ENCODE assay signal across 2 mouse cellular contexts in the genomic region with DNA sequence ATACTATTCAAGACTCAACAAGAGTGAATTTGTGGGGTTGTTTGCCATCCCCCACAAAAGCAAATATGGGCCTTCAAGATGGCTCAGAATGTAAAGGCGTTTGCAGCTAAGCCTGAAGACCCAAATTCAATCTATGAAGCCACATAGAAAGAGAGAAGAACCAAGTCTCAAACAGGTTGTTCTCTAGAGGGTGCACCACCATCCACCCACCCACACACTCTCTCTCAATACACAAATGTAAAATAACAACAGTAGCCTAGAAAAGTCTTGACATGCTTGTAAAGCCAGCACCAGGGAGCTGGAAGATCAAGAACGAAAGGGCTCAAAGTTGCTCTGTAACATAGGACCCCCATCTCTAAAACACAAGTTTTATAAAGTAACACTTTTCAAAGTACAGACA.
TF ChIP-seq lines count a peak whose summit lies in the region.

No protein-coding gene starts in this region.

TF ChIP-seq in CH12.LX, 34 proteins besides CTCF, POLR2A, EP300 and RAD21:
- TF ChIP-seq MYC (IDR thresholded peaks at IDR 0.05; ENCODE audit: low read depth, low read length) (no peak), JUN (IDR thresholded peaks at IDR 0.05; ENCODE audit: insufficient read depth, low read depth, low read length) (no peak), CHD1 (IDR thresholded peaks at IDR 0.05; ENCODE audit: low read depth, low read length) (peak; percentile 59; the same call in 1 of the 2 replicates)
TF ChIP-seq in CH12.LX: peak in this region for 1.

TF ChIP-seq in MEL, 35 proteins besides CTCF, POLR2A, EP300 and RAD21:
- no peak for TF ChIP-seq POLR2AphosphoS2 (IDR thresholded peaks at IDR 0.05; ENCODE audit: low read length)
- no peak for TF ChIP-seq MYB (IDR thresholded peaks at IDR 0.05; ENCODE audit: low read depth, low read length)
- no peak for TF ChIP-seq POLR2AphosphoS5 (IDR thresholded peaks at IDR 0.05; ENCODE audit: borderline replicate concordance, low read depth, low read length)
- no peak for TF ChIP-seq E2F4 (IDR thresholded peaks at IDR 0.05; ENCODE audit: borderline replicate concordance, low read depth, low read length)
- TF ChIP-seq NRF1 (IDR thresholded peaks at IDR 0.05; ENCODE audit: insufficient read depth, low read depth, low read length, poor library complexity, severe bottlenecking), result no peak
- no peak for TF ChIP-seq MAFK (IDR thresholded peaks at IDR 0.05; ENCODE audit: borderline replicate concordance, low read depth, low read length)
TF ChIP-seq in MEL: peak in this region for 0.
